Mouse (Mus musculus) brain, embryonic 14.5 days (tissue): Measurements from ENCODE around the gene Npl.
A peak's percentile ranks its signal among the peaks of the same experiment; 100 is the strongest.

Experiments used
- CTCF ChIP-seq: fragments of 200-500 bp; IDR thresholded peaks from 2 replicates; pipeline ENCODE4 v1.5.1; 2012; ENCODE audit warnings: inconsistent platforms, mild to moderate bottlenecking, moderate library complexity, borderline replicate concordance; ENCODE audit not compliant: insufficient read depth, insufficient read length; ENCODE audit errors: extremely low read depth
- POLR2A ChIP-seq: fragments of 200-500 bp; IDR thresholded peaks from 2 replicates; pipeline ENCODE4 v1.6.1; 2012; ENCODE audit warnings: mild to moderate bottlenecking, inconsistent platforms, borderline replicate concordance; ENCODE audit not compliant: poor library complexity, insufficient read depth, insufficient read length, severe bottlenecking; ENCODE audit errors: extremely low read depth

- TF ChIP-seq POLR2A, result peak; percentile 18; the same call in 1 of the 2 replicates
- TF ChIP-seq CTCF, result peak; percentile 4; the same call in 1 of the 2 replicates
Measured at GRCm38 (mm10) chr1:153549536-153550199, at the start of gene Npl.
